Mouse (Mus musculus) heart, postnatal 0 days (tissue): ENCODE measurements around the gene Zfp319. TPM values are rescaled to one million over a fixed set of nuclear protein-coding genes. Genes with fewer than 3 reads are reported as not detected.
A peak's percentile ranks its signal among the peaks of the same experiment; 100 is the strongest.

Source experiments
- ATAC-seq: fragments of 200-750 bp; cut with Nextera tagmentation; 2 replicates; pipeline ENCODE4 v1.8.0; 2017; ENCODE audit warnings: low read depth, moderate number of reproducible peaks, moderate library complexity; ENCODE audit not compliant: insufficient read depth
- DNase-seq: peaks from one replicate; pipeline ENCODE4 v3.0.0-alpha.2; 2016; ENCODE audit warnings: low spot score
- H3K27ac ChIP-seq: fragments of 300-500 bp; sonication (generic); 2 replicates; pipeline ENCODE4 v1.5.1; 2014; ENCODE audit warnings: low read depth, mild to moderate bottlenecking
- H3K27me3 ChIP-seq: fragments of 300-500 bp; sonication (generic); 2 replicates; pipeline ENCODE4 v1.6.1; 2014; ENCODE audit warnings: low read length, mixed read lengths; ENCODE audit not compliant: control insufficient read depth, insufficient read depth
- H3K36me3 ChIP-seq: fragments of 300-500 bp; sonication (generic); replicated peaks from 2 replicates; pipeline ENCODE4 v1.6.1; 2014; ENCODE audit warnings: low read length, mixed read lengths; ENCODE audit not compliant: control insufficient read depth, insufficient read depth
- H3K4me1 ChIP-seq: fragments of 300-500 bp; sonication (generic); 2 replicates; pipeline ENCODE4 v1.6.1; 2014; ENCODE audit warnings: antibody characterized with exemption; ENCODE audit not compliant: control insufficient read depth, insufficient read depth
- H3K4me2 ChIP-seq: fragments of 300-500 bp; sonication (generic); 2 replicates; pipeline ENCODE4 v1.6.1; 2014; ENCODE audit warnings: low read depth, mild to moderate bottlenecking, low read length, moderate library complexity
- H3K4me3 ChIP-seq: fragments of 300-500 bp; sonication (generic); 2 replicates; pipeline ENCODE4 v1.5.1; 2014; ENCODE audit warnings: low read depth, low read length
- H3K9ac ChIP-seq: fragments of 300-500 bp; sonication (generic); replicated peaks from 2 replicates; pipeline ENCODE4 v1.6.1; 2014; ENCODE audit warnings: low read depth, low read length, mixed read lengths
- H3K9me3 ChIP-seq: fragments of 300-500 bp; sonication (generic); replicated peaks from 2 replicates; pipeline ENCODE4 v1.6.1; 2016; ENCODE audit warnings: low read length; ENCODE audit not compliant: control insufficient read depth
- CTCF ChIP-seq: IDR thresholded peaks from 2 replicates; pipeline ENCODE4 v1.5.1; 2016; ENCODE audit warnings: antibody characterized with exemption, control low read depth, low read depth
- EP300 ChIP-seq: IDR thresholded peaks from 2 replicates; pipeline ENCODE4 v1.6.1; 2016; ENCODE audit warnings: antibody characterized with exemption, low read depth
- WGBS: fragments of 180-500 bp; shearing (Covaris S2); extraction: QIAGEN DNeasy Blood & Tissue Kit; methylation state at CpG from one replicate; pipeline ENCODE4 v1.1.7; 2014; 5-methylcytosine and 5-hydroxymethylcytosine counted together
- polyA plus RNA-seq: library from polyadenylated mRNA; unstranded; fragments of >200 nt; fragmentation: Nextera tagmentation; extraction: Ambion mirVana; gene quantifications from 2 replicates; pipeline ENCODE4 v1.2.1, GENCODE M21; 2015
- total RNA-seq: library from RNA; depleted of rRNA; stranded (reverse); fragments of >200 nt; gene quantifications from 2 replicates; pipeline ENCODE4 v1.2.3, GENCODE M21; 2014; ENCODE audit warnings: low replicate concordance; rRNA removed

The Zfp319 gene
- total and polyA plus RNA-seq, 2 experiments from 2014 or later = 3.6 to 7.8 TPM

GRCm38 (mm10) chr8:95305526-95305925 is 26.2 kb downstream of the Zfp319 start:
- Histone ChIP-seq H3K9me3 (no peaks in the 10 kb centered on the region), H3K4me1 (no peaks in the 10 kb centered on the region), H3K27ac (no peak overlapping the region), H3K9ac (no peak overlapping the region), H3K4me2 (no peak overlapping the region), H3K36me3 (no peaks in the 10 kb centered on the region), H3K4me3 (no peak overlapping the region), H3K27me3 (no peaks in the 10 kb centered on the region)
- TF ChIP-seq EP300 (no peak), CTCF (no peak)
- ATAC-seq = no peak
- WGBS = 44% methylated on average over 4 of the region's 4 CpGs
- DNase-seq = no peak

DNA sequence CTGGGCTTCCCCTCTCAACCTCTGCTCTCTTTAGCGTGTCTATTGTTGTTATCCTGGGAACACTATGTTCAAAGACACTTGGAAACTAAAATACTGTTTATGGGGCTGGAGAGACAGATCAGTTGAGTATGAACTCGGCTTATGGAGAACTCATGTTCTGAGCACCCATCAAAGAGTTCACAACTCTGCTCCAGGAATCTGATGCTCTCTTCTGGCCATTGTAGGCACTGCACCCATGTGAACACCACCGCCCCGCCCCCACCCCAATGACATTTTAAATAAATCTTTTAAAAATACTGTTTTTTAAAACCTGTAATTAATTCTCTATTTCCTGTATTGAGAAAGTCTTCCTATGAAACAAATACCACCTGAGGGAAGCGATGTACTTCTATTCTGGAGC is 29.3 kb downstream of the Zfp319 start:
- 15% methylated on average over 5 of the region's 5 CpGs for WGBS
- Histone ChIP-seq H3K4me3 (no peak overlapping the region), H3K27ac (no peak overlapping the region), H3K9ac (no peak overlapping the region), H3K4me2 (no peak overlapping the region), H3K27me3 (no peaks in the 10 kb centered on the region), H3K4me1 (no peaks in the 10 kb centered on the region), H3K36me3 (no peaks in the 10 kb centered on the region), H3K9me3 (no peaks in the 10 kb centered on the region)
- peak; percentile 57 for DNase-seq
- peak; percentile 39; the same call in 1 of the 2 replicates for ATAC-seq
- TF ChIP-seq EP300 (no peak), CTCF (peak; percentile 75)

DNA sequence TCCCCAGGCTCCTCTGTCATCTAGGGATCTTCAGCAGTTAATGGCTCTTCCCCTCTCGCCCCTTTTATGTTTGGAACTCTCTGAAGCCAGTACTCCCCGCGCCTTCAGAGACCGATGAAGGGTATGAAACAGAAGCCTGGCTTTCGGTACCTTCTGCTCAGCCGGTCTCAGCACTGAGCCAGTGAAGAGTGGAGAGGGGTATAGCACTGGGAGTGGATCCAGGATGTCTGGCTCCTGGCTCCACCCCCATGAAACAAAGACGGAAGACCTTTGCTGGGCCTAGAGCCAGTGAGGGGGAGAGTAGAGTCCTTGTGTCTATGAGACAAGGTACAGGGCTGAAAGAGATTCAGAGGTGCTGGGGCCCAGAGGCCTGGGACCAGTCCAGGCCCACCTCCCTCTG is 37.9 kb downstream of the Zfp319 start:
- Histone ChIP-seq H3K36me3 (no peaks in the 10 kb centered on the region), H3K4me1 (no peaks in the 10 kb centered on the region), H3K4me2 (peak overlapping the region; percentile 59), H3K9me3 (no peaks in the 10 kb centered on the region), H3K27me3 (no peaks in the 10 kb centered on the region), H3K9ac (peak overlapping the region; percentile 28), H3K27ac (peak overlapping the region; percentile 76), H3K4me3 (peak overlapping the region; percentile 35)
- no peak for TF ChIP-seq CTCF
- TF ChIP-seq EP300 = no peak
- DNase-seq (peak; percentile 40), ATAC-seq (peak; percentile 82)
- 32% methylated on average over 7 of the region's 7 CpGs for WGBS

DNA sequence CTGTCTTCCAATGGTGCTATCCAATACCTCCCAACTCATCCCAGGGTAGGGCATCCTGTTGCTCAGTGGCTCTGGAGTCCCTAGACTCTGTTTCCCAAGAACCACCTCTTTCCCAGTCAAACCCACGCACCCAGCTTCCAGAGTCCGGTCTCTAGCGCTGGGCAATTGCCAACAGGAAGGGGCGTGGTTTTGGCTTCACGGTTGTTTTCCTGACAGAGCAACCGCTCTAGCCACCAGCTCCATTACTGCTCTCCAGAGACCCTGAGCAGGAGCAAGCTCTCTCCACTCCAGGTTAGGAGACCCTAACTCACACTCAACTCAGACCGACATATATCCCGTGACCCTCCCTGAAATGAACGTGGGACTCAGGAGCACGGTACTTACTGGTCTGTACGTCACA is 38.6 kb downstream of the Zfp319 start:
- no peak for TF ChIP-seq CTCF
- no peak for TF ChIP-seq EP300
- Histone ChIP-seq H3K4me3 (peak overlapping the region; percentile 35), H3K27me3 (no peaks in the 10 kb centered on the region), H3K4me1 (no peaks in the 10 kb centered on the region), H3K4me2 (peak overlapping the region; percentile 59), H3K27ac (peak overlapping the region; percentile 76), H3K9ac (peak overlapping the region; percentile 28), H3K9me3 (no peaks in the 10 kb centered on the region), H3K36me3 (no peaks in the 10 kb centered on the region)
- 50% methylated on average over 9 of the region's 11 CpGs for WGBS
- DNase-seq = peak; percentile 76
- peak; percentile 63; the same call in 1 of the 2 replicates for ATAC-seq

GRCm38 (mm10) chr8:95289066-95289650 is 42.6 kb downstream of the Zfp319 start:
- Histone ChIP-seq H3K27ac (no peak overlapping the region), H3K9me3 (no peaks in the 10 kb centered on the region), H3K4me1 (no peaks in the 10 kb centered on the region), H3K36me3 (no peaks in the 10 kb centered on the region), H3K4me3 (no peak overlapping the region), H3K9ac (no peak overlapping the region), H3K4me2 (no peak overlapping the region), H3K27me3 (no peaks in the 10 kb centered on the region)
- WGBS = 51% methylated on average over 6 of the region's 6 CpGs
- no peak for ATAC-seq
- TF ChIP-seq EP300 = no peak
- no peak for TF ChIP-seq CTCF
- DNase-seq = no peak

DNA sequence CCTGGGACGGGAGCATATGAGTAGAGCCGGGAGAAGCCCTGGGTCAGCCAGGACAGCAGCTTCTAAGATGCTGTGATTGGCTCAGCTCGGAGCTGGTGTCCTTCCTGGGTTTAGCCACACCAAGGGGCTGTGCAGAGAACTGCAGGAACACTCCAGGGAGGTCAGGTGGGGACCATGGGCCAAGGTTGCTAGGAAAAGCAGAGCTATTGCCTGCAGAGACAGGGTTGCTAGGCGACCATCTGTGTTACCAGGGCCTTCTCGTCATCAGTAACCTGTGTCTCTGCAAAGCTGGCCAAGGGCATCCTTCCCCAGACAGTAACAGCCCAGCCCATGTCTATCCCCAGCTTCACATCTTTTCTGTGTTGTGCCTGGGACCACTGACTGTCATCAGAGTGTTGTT is 50.3 kb downstream of the Zfp319 start:
- TF ChIP-seq EP300 (no peak), CTCF (no peak)
- Histone ChIP-seq H3K4me2 (no peak overlapping the region), H3K4me3 (no peak overlapping the region), H3K27ac (no peak overlapping the region), H3K4me1 (no peaks in the 10 kb centered on the region), H3K27me3 (no peaks in the 10 kb centered on the region), H3K36me3 (no peaks in the 10 kb centered on the region), H3K9ac (no peak overlapping the region), H3K9me3 (no peaks in the 10 kb centered on the region)
- DNase-seq (no peak), ATAC-seq (peak; percentile 30; the same call in 1 of the 2 replicates)
- 54% methylated on average over 5 of the region's 5 CpGs for WGBS

Other genes starting within 250 kb of the Zfp319 start
- gene Kifc3, start 129.1 kb downstream of the Zfp319 start, total RNA-seq = 43.1 and 59.0 TPM in 2 replicates
- 20.6 and 21.0 TPM in 2 replicates for gene Kifc3, start 129.1 kb downstream of the Zfp319 start, polyA plus RNA-seq
- not detected in 2 replicates for gene Cngb1, start 25.4 kb downstream of the Zfp319 start, total RNA-seq
- gene Cngb1, start 25.4 kb downstream of the Zfp319 start, polyA plus RNA-seq = 1.1 and 1.4 TPM in 2 replicates
- gene Tepp, start 21.4 kb downstream of the Zfp319 start, total RNA-seq = not detected in 2 replicates
- gene Tepp, start 21.4 kb downstream of the Zfp319 start, polyA plus RNA-seq = not detected in 2 replicates
- gene Usb1, start 334 bp upstream of the Zfp319 start, total RNA-seq = 37.3 and 49.0 TPM in 2 replicates
- 28.8 and 29.6 TPM in 2 replicates for gene Usb1, start 334 bp upstream of the Zfp319 start, polyA plus RNA-seq
- 132 and 171 TPM in 2 replicates for gene Mmp15, start 20.3 kb upstream of the Zfp319 start, total RNA-seq
- 30.1 and 32.9 TPM in 2 replicates for gene Mmp15, start 20.3 kb upstream of the Zfp319 start, polyA plus RNA-seq
- 93.8 and 97.2 TPM in 2 replicates for gene Cfap20, start 102.9 kb upstream of the Zfp319 start, total RNA-seq
- 112 and 115 TPM in 2 replicates for gene Cfap20, start 102.9 kb upstream of the Zfp319 start, polyA plus RNA-seq
- gene Csnk2a2, start 158.1 kb upstream of the Zfp319 start, total RNA-seq = 25.0 and 27.6 TPM in 2 replicates
- gene Csnk2a2, start 158.1 kb upstream of the Zfp319 start, polyA plus RNA-seq = 5.3 and 6.2 TPM in 2 replicates
- 0.34 and 2.0 TPM in 2 replicates for gene Ccdc113, start 202.1 kb upstream of the Zfp319 start, total RNA-seq
- 1.6 TPM in 2 replicates for gene Ccdc113, start 202.1 kb upstream of the Zfp319 start, polyA plus RNA-seq
- not detected in 2 replicates for gene Prss54, start 244.4 kb upstream of the Zfp319 start, total RNA-seq
- not detected in 2 replicates for gene Prss54, start 244.4 kb upstream of the Zfp319 start, polyA plus RNA-seq